Mouse (Mus musculus) neutrophil, adult 65 days (primary cell): ENCODE data around the gene Ccdc177. TPM values are rescaled to one million over a fixed set of nuclear protein-coding genes. Genes with fewer than 3 reads are reported as not detected.

Source experiments
- total RNA-seq: library from RNA; stranded (reverse); gene quantifications from 2 replicates; pipeline ENCODE4 v1.2.4, GENCODE M21; 2023

Gene Ccdc177
- total RNA-seq, result not detected in 2 replicates

GRCm38 (mm10) chr12:80760396-80760801 lies at the start of gene Ccdc177:
Ccdc177 (minus strand) TSS chr12:80760687.

DNA sequence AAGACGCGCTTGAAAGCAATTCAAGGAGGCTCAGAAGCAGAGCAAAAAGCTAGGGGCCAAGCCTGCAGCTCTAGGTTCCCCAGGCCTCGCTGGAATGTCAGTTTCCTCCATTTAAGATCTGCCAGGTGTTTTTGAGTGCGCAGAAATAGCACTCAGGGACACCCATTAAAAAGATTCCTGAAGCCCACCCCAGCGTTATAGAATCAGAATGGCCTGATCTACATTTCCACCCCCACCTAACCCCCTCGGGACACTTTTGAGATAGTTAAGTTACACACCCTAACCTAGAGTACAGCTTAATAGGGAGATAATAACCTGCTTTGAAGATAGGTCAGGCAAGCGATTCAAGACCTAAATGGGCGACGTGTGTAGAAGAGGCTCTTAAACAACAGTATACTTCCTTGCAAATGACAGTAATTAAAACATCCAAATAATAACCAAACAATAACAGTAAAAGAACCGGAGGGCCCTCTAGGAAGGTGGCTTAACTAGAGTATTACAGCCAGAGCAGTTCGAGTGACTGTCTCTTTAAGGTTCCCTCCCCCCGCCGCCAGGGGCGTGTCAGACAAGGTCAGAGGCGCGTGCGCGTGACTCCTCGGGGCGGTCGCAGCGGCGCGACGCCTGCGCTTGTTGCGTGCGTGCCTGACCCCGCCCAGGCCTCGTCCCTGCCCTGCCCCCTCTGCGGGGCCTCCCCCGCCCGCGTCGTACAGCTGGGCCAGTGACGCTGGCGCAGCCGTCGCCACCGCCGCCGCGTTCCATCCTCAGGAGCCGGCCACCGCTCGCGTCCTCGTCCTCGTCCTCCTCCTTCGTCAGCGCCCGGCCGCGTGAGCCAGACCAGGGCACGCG lies 29.6 kb upstream of the Ccdc177 start, which contains the start of gene Susd6:
Susd6 (plus strand) TSS at position 662 of the 846 bp plus-strand sequence.

Other genes starting within 250 kb of the Ccdc177 start
- gene Galnt16, start 242.4 kb downstream of the Ccdc177 start, total RNA-seq, result not detected in 2 replicates
- gene Slc39a9, start 116.8 kb downstream of the Ccdc177 start, total RNA-seq, result 19.2 and 25.7 TPM in 2 replicates
- gene Erh, start 116.3 kb downstream of the Ccdc177 start, total RNA-seq, result 33.9 and 38.5 TPM in 2 replicates
- not detected in 2 replicates for gene Plekhd1, start 68.1 kb downstream of the Ccdc177 start, total RNA-seq
- gene Susd6, start 29.8 kb upstream of the Ccdc177 start, total RNA-seq, result 104 and 127 TPM in 2 replicates
- 956 and 1,158 TPM in 2 replicates for gene Srsf5, start 184.8 kb upstream of the Ccdc177 start, total RNA-seq
- gene Slc10a1, start 208.0 kb upstream of the Ccdc177 start, total RNA-seq, result not detected in 2 replicates